Mouse (Mus musculus) intestine, postnatal 0 days (tissue): Measurements from ENCODE around the gene Gm20532. TPM values are rescaled to one million over a fixed set of nuclear protein-coding genes. Genes with fewer than 3 reads are reported as not detected.

ENCODE experiments used
- ATAC-seq: fragments of 200-750 bp; cut with Nextera tagmentation; 2 replicates; pipeline ENCODE4 v1.8.0; 2017; ENCODE audit warnings: mild to moderate bottlenecking, moderate TSS enrichment, moderate library complexity
- H3K27ac ChIP-seq: fragments of 300-500 bp; sonication (generic); 2 replicates; pipeline ENCODE4 v1.5.1; 2014; ENCODE audit warnings: mild to moderate bottlenecking, low read depth, low read length, moderate library complexity
- H3K27me3 ChIP-seq: fragments of 300-500 bp; sonication (generic); replicated peaks from 2 replicates; pipeline ENCODE4 v1.6.1; 2014; ENCODE audit warnings: low read length, mixed read lengths; ENCODE audit not compliant: control insufficient read depth, insufficient read depth
- H3K36me3 ChIP-seq: fragments of 300-500 bp; sonication (generic); 2 replicates; pipeline ENCODE4 v1.6.1; 2014; ENCODE audit warnings: mild to moderate bottlenecking, moderate library complexity; ENCODE audit not compliant: control insufficient read depth, insufficient read depth
- H3K4me1 ChIP-seq: fragments of 300-500 bp; sonication (generic); replicated peaks from 2 replicates; pipeline ENCODE4 v1.6.1; 2014; ENCODE audit warnings: antibody characterized with exemption, low read length, mixed read lengths; ENCODE audit not compliant: control insufficient read depth, insufficient read depth
- H3K4me2 ChIP-seq: fragments of 300-500 bp; sonication (generic); replicated peaks from 2 replicates; pipeline ENCODE4 v1.6.1; 2014; ENCODE audit warnings: low read depth, mild to moderate bottlenecking, moderate library complexity
- H3K4me3 ChIP-seq: fragments of 300-500 bp; sonication (generic); 2 replicates; pipeline ENCODE4 v1.5.1; 2014; ENCODE audit warnings: low read depth, low read length
- H3K9ac ChIP-seq: fragments of 300-500 bp; sonication (generic); 2 replicates; pipeline ENCODE4 v1.6.1; 2014; ENCODE audit warnings: mild to moderate bottlenecking, low read depth, low read length
- H3K9me3 ChIP-seq: fragments of 300-500 bp; sonication (generic); 2 replicates; pipeline ENCODE4 v1.6.1; 2016; ENCODE audit warnings: mixed run types; ENCODE audit not compliant: control insufficient read depth
- CTCF ChIP-seq: sonication (generic); IDR thresholded peaks from 2 replicates; pipeline ENCODE4 v1.5.1; 2016; ENCODE audit warnings: low read depth, mild to moderate bottlenecking, control low read depth, antibody characterized with exemption, moderate library complexity
- WGBS: fragments of 180-500 bp; shearing (Covaris S2); extraction: QIAGEN DNeasy Blood & Tissue Kit; methylation state at CpG from one replicate; pipeline ENCODE4 v1.1.7; 2014; 5-methylcytosine and 5-hydroxymethylcytosine counted together
- polyA plus RNA-seq: library from polyadenylated mRNA; unstranded; fragments of >200 nt; fragmentation: Nextera tagmentation; extraction: Ambion mirVana; gene quantifications from 2 replicates; pipeline ENCODE4 v1.2.1, GENCODE M21; 2015

Gm20532 gene
- polyA plus RNA-seq, 1 experiment from 2014 or later: not detected

DNA sequence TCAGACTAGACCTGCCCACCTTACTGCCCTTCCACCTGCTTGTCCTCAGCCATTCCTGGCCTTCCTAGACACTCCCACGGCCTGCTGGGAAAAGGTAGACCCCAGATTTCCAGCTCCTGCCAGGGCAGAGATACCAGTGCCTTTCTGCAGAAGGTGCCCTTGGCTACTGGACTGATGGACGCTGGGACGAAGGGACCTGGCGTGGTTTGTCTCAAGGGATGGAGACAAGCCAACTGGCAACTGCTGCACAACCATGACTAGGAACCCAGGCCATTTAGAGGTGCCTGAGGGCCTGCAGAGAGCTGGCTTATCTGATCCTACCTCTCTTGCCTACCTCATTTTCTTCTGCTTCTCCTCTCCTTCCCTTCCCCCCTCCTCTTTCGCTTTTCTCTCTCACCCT is 28.5 kb downstream of the Gm20532 start:
- Histone ChIP-seq H3K27me3 (no peaks in the 10 kb centered on the region), H3K4me3 (no peak overlapping the region), H3K36me3 (no peaks in the 10 kb centered on the region), H3K9me3 (no peaks in the 10 kb centered on the region), H3K4me1 (peaks cover 4% of the 10 kb centered on the region; the same call in 1 of the 2 replicates), H3K4me2 (no peak overlapping the region), H3K9ac (no peak overlapping the region), H3K27ac (no peak overlapping the region)
- ATAC-seq: no peak
- TF ChIP-seq CTCF: no peak
- 71% methylated on average over 5 of the region's 5 CpGs for WGBS

DNA sequence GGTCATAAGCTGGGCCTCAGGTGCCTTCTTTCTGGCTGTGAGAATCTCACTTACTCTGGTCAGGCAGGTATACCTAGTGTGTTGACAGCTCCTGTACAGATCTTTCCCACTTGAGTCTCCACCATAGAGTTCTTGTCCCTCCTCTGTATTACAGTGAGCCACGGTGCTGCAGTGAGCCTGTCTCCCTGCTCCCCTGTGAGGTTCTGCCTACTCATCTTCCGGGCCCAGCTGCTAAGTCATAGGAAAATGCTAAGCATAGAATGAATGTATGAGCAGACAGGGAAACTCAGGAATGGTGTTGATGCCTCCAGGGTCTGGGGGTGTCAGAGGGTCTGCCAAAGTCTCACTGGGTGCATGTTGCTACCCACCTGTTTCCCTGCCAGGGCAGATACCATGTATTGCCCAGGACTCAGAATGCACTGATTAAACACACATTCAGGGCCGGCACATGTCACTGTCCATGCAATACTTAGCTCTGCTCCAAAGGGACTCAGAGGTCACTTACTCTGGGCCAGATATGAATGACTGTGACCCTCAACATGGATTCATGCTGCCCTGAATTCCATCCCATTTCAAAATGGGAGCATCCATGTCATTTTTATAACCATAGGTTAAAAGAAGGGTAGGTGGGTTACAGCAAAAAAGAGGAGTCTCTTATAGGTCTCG is 29.2 kb downstream of the Gm20532 start:
- Histone ChIP-seq H3K36me3 (no peaks in the 10 kb centered on the region), H3K4me3 (no peak overlapping the region), H3K27ac (no peak overlapping the region), H3K9me3 (no peaks in the 10 kb centered on the region), H3K27me3 (no peaks in the 10 kb centered on the region), H3K4me2 (no peak overlapping the region), H3K9ac (no peak overlapping the region), H3K4me1 (no peaks in the 10 kb centered on the region)
- ATAC-seq: no peak
- WGBS: 76% methylated on average over 4 of the region's 4 CpGs
- no peak for TF ChIP-seq CTCF

DNA sequence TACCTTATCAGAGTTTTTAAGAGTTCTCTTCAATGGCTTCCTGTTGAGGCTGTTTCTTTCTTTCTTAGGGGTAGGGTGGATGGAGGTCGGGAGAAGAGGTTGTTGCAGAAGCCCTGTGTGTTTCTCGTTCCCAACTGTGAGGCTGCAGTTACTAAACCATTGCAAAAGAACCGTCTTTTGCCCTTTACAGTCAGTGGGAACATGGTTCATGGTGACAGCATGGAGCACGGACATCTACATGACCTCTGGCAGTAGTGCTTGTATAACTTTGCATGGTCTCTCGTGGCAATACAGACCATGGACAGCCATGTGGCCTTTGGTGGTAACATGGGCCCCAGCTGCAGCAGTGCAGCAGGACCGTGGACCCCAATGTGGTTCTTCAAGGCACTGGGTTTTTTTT is 30.9 kb downstream of the Gm20532 start:
- Histone ChIP-seq H3K27me3 (no peaks in the 10 kb centered on the region), H3K9ac (no peak overlapping the region), H3K4me2 (no peak overlapping the region), H3K27ac (no peak overlapping the region), H3K9me3 (no peaks in the 10 kb centered on the region), H3K36me3 (no peaks in the 10 kb centered on the region), H3K4me3 (no peak overlapping the region), H3K4me1 (no peaks in the 10 kb centered on the region)
- WGBS: 82% methylated on average over 6 of the region's 6 CpGs
- TF ChIP-seq CTCF: no peak
- ATAC-seq: no peak

DNA sequence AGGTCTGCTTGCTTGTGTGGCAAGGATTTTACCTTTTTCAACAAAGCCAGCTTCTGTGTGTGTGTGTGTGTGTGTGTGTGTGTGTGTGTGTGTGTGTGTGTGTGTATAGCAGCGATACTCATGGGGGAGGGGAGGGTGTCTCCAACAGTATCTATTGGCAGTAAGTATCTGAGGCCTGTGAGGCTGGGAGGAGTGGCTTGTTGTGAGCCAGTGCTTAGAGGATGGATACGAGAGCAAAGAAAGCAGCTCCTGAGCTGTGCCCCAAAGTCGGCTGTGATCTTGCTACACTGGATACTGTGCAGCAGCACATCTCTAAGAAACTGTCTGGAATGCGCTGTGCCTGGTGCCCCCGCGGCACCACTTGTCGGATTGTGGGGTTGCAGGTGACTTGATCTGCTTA is 31.5 kb downstream of the Gm20532 start:
- Histone ChIP-seq H3K36me3 (no peaks in the 10 kb centered on the region), H3K4me1 (no peaks in the 10 kb centered on the region), H3K9me3 (no peaks in the 10 kb centered on the region), H3K4me2 (no peak overlapping the region), H3K27me3 (no peaks in the 10 kb centered on the region), H3K4me3 (no peak overlapping the region), H3K27ac (no peak overlapping the region), H3K9ac (no peak overlapping the region)
- WGBS: 57% methylated on average over 7 of the region's 7 CpGs
- no peak for TF ChIP-seq CTCF
- no peak for ATAC-seq

DNA sequence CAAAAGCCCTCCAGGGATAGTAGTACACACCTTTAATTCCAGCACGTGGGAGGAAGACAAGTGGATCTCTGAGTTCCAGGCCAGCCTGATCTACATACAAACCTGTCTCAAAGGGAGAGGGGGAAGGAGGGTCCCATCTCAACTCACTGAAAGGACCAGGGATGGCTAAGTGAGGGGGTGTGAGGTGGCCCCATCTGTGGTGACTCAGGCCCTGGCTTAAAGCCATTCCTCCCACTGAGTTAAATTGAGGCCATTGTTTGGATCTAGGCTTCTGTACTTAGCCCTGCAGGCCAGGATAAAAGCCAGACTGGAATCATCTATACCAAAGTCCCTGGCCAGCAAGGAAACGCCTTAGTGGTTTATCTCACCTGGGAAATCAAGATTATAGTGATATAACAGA is 34.8 kb downstream of the Gm20532 start:
- H3K36me3 ChIP-seq: no peaks in the 10 kb centered on the region
- H3K4me3 ChIP-seq: no peak overlapping the region
- no peak overlapping the region for H3K27ac ChIP-seq
- H3K9me3 ChIP-seq: no peaks in the 10 kb centered on the region
- no peak overlapping the region for H3K4me2 ChIP-seq
- no peaks in the 10 kb centered on the region for H3K27me3 ChIP-seq
- TF ChIP-seq CTCF: no peak
- WGBS: 28% methylated on average over 2 of the region's 2 CpGs
- H3K9ac ChIP-seq: no peak overlapping the region
- H3K4me1 ChIP-seq: no peaks in the 10 kb centered on the region
- peak; percentile 23; the same call in 1 of the 2 replicates for ATAC-seq

DNA sequence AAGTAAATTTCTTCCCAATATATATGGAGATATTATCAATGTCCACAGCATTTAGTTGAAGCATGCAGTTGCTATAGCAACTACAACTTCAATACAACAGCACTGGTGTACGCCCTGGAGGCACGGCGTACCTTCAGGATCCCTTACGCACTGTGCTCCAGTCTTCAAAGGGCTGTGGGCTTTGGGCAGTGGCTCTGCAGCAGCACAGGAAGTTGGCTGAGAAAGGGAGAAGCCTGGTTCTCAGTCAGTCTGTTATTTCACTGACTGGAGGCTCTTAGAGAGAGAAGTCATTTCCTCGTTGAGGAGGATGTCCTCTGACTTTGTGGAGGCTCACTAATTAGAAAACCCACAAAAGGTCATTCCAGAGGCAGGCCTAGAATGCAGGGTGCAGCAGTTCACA is 36.5 kb downstream of the Gm20532 start:
- ATAC-seq: no peak
- no peaks in the 10 kb centered on the region for H3K9me3 ChIP-seq
- no peak overlapping the region for H3K9ac ChIP-seq
- no peak overlapping the region for H3K4me2 ChIP-seq
- no peak for TF ChIP-seq CTCF
- H3K36me3 ChIP-seq: no peaks in the 10 kb centered on the region
- H3K27ac ChIP-seq: no peak overlapping the region
- H3K4me3 ChIP-seq: no peak overlapping the region
- no peaks in the 10 kb centered on the region for H3K27me3 ChIP-seq
- H3K4me1 ChIP-seq: no peaks in the 10 kb centered on the region
- WGBS: 63% methylated on average over 5 of the region's 5 CpGs

DNA sequence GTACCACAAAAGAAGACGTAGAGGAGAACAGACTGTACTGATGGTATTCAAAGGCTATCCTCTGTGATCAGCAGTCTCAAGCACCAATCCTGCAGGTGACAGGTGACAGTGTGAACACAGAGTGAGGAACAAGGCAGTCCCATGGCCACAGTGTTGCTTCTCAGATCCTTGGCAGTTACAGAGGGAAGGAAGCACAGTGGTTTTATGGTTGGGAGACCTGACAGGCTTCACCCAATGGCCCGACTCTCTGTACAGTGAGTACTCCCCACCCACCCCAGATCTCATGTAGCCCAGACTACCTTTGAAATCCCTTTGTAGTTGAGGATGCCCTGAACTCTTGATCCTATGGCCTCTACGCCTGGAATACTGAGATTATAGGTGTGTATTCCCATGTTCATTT is 39.0 kb downstream of the Gm20532 start:
- no peak for TF ChIP-seq CTCF
- no peaks in the 10 kb centered on the region for H3K27me3 ChIP-seq
- WGBS: 85% methylated on average over 3 of the region's 3 CpGs

More for the DNA sequence above, 39.0 kb downstream of the Gm20532 start:
- no peak for ATAC-seq
- Histone ChIP-seq H3K4me2 (no peak overlapping the region), H3K27ac (no peak overlapping the region), H3K4me1 (0 out of 2 replicates have a peak, but pooled peaks cover 3% of the 10 kb centered on the region), H3K9ac (no peak overlapping the region), H3K4me3 (no peak overlapping the region), H3K36me3 (no peaks in the 10 kb centered on the region), H3K9me3 (no peaks in the 10 kb centered on the region)
